Mouse (Mus musculus) liver, embryonic 16.5 days (tissue): ENCODE results near the gene Olfr126. TPM values are rescaled to one million over a fixed set of nuclear protein-coding genes. Genes with fewer than 3 reads are reported as not detected.

Experiments
- ATAC-seq: fragments of 200-750 bp; cut with Nextera tagmentation; 2 replicates; pipeline ENCODE4 v1.8.0; 2017; ENCODE audit warnings: low read depth, mild to moderate bottlenecking, moderate number of reproducible peaks, moderate library complexity
- H3K27ac ChIP-seq: fragments of 300-500 bp; sonication (generic); 2 replicates; pipeline ENCODE4 v1.5.1; 2014; ENCODE audit warnings: mild to moderate bottlenecking, low read length
- H3K27me3 ChIP-seq: fragments of 300-500 bp; sonication (generic); 2 replicates; pipeline ENCODE4 v1.6.1; 2014; ENCODE audit warnings: low read depth, low read length, mixed read lengths; ENCODE audit not compliant: control insufficient read depth, insufficient read depth
- H3K36me3 ChIP-seq: fragments of 300-500 bp; sonication (generic); 2 replicates; pipeline ENCODE4 v1.6.1; 2014; ENCODE audit warnings: mild to moderate bottlenecking; ENCODE audit not compliant: control insufficient read depth, insufficient read depth
- H3K4me1 ChIP-seq: fragments of 300-500 bp; sonication (generic); 2 replicates; pipeline ENCODE4 v1.6.1; 2014; ENCODE audit warnings: low read depth, low read length, mixed read lengths; ENCODE audit not compliant: control insufficient read depth
- H3K4me2 ChIP-seq: fragments of 300-500 bp; sonication (generic); 2 replicates; pipeline ENCODE4 v1.6.1; 2014; ENCODE audit warnings: low read depth, low read length, mixed read lengths
- H3K4me3 ChIP-seq: fragments of 300-500 bp; sonication (generic); 2 replicates; pipeline ENCODE4 v1.5.1; 2014; ENCODE audit warnings: low read depth, mild to moderate bottlenecking, low read length
- H3K9ac ChIP-seq: fragments of 300-500 bp; sonication (generic); 2 replicates; pipeline ENCODE4 v1.6.1; 2014; ENCODE audit warnings: low read depth, low read length
- H3K9me3 ChIP-seq: fragments of 300-500 bp; sonication (generic); replicated peaks from 2 replicates; pipeline ENCODE4 v1.6.1; 2016; ENCODE audit warnings: low read length; ENCODE audit not compliant: control insufficient read depth
- WGBS: fragments of 180-500 bp; shearing (Covaris S2); extraction: QIAGEN DNeasy Blood & Tissue Kit; methylation state at CpG from one replicate; pipeline ENCODE4 v1.1.7; 2014; ENCODE audit not compliant: insufficient replicate concordance; 5-methylcytosine and 5-hydroxymethylcytosine counted together
- polyA plus RNA-seq: library from polyadenylated mRNA; unstranded; fragments of >200 nt; fragmentation: Nextera tagmentation; extraction: Ambion mirVana; gene quantifications from 2 replicates; pipeline ENCODE4 v1.2.1, GENCODE M21; 2015

Gene Olfr126
- polyA plus RNA-seq: not detected in 2 replicates

- Histone ChIP-seq H3K36me3 (no peaks in the 10 kb centered on the region), H3K4me1 (no peaks in the 10 kb centered on the region), H3K9ac (no peak within 1 kb of the TSS), H3K27ac (no peak within 1 kb of the TSS), H3K4me3 (no peak within 1 kb of the TSS), H3K4me2 (no peak within 1 kb of the TSS), H3K27me3 (no peaks in the 10 kb centered on the region), H3K9me3 (no peaks in the 10 kb centered on the region)
- no peak for ATAC-seq
Observed at GRCm38 (mm10) chr17:37847183-37847582, at the start of gene Olfr126. Gene Olfr126, plus strand, starts transcription at chr17:37847483.

- Histone ChIP-seq H3K4me1 (no peaks in the 10 kb centered on the region), H3K4me2 (no peak within 1 kb of the TSS), H3K9ac (no peak within 1 kb of the TSS), H3K4me3 (no peak within 1 kb of the TSS), H3K27me3 (no peaks in the 10 kb centered on the region), H3K9me3 (no peaks in the 10 kb centered on the region), H3K36me3 (no peaks in the 10 kb centered on the region), H3K27ac (no peak within 1 kb of the TSS)
- no peak for ATAC-seq
- WGBS: 54% methylated on average over 3 of the region's 3 CpGs
Observed at GRCm38 (mm10) chr17:37799588-37799987, 47.7 kb upstream of the Olfr126 start, which contains the start of gene Olfr124. Gene Olfr124, plus strand, starts transcription at chr17:37799888.

GRCm38 (mm10) chr17:37832649-37833048, 14.6 kb upstream of the Olfr126 start, which contains the start of gene Olfr125:
Gene Olfr125, plus strand, starts transcription at chr17:37832949.
- Histone ChIP-seq H3K4me3 (no peak within 1 kb of the TSS), H3K27me3 (no peaks in the 10 kb centered on the region), H3K27ac (no peak within 1 kb of the TSS), H3K4me2 (no peak within 1 kb of the TSS), H3K36me3 (no peaks in the 10 kb centered on the region), H3K9ac (no peak within 1 kb of the TSS), H3K4me1 (no peaks in the 10 kb centered on the region), H3K9me3 (no peaks in the 10 kb centered on the region)
- no peak for ATAC-seq

- Histone ChIP-seq H3K9me3 (no peaks in the 10 kb centered on the region; the same call in 1 of the 2 replicates), H3K4me2 (no peak overlapping the region), H3K27me3 (no peaks in the 10 kb centered on the region), H3K9ac (no peak overlapping the region), H3K27ac (no peak overlapping the region), H3K36me3 (no peaks in the 10 kb centered on the region), H3K4me1 (no peaks in the 10 kb centered on the region), H3K4me3 (no peak overlapping the region)
- no peak for ATAC-seq
- WGBS: 52% methylated on average over 2 of the region's 2 CpGs
Observed at GRCm38 (mm10) chr17:37863901-37864300, 16.6 kb downstream of the Olfr126 start.

GRCm38 (mm10) chr17:37869676-37870205, 22.5 kb downstream of the Olfr126 start:
- no peak overlapping the region for H3K27ac ChIP-seq
- no peak overlapping the region for H3K4me2 ChIP-seq
- no peak overlapping the region for H3K9ac ChIP-seq
- ATAC-seq: no peak
- no peaks in the 10 kb centered on the region for H3K27me3 ChIP-seq
- no peaks in the 10 kb centered on the region for H3K9me3 ChIP-seq
- H3K36me3 ChIP-seq: no peaks in the 10 kb centered on the region
- no peak overlapping the region for H3K4me3 ChIP-seq
- WGBS: 21% methylated on average over 8 of the region's 8 CpGs
- H3K4me1 ChIP-seq: no peaks in the 10 kb centered on the region

GRCm38 (mm10) chr17:37873830-37874229, 26.5 kb downstream of the Olfr126 start:
- no peaks in the 10 kb centered on the region for H3K9me3 ChIP-seq
- no peak overlapping the region for H3K27ac ChIP-seq
- H3K27me3 ChIP-seq: no peaks in the 10 kb centered on the region
- no peaks in the 10 kb centered on the region for H3K36me3 ChIP-seq
- no peak overlapping the region for H3K9ac ChIP-seq
- no peak overlapping the region for H3K4me2 ChIP-seq
- H3K4me1 ChIP-seq: no peaks in the 10 kb centered on the region
- no peak for ATAC-seq
- H3K4me3 ChIP-seq: no peak overlapping the region
- WGBS: 38% methylated on average over 3 of the region's 3 CpGs

- WGBS: 35% methylated on average over 1 of the region's 1 CpGs
- no peaks in the 10 kb centered on the region for H3K36me3 ChIP-seq
Observed at GRCm38 (mm10) chr17:37900137-37900536, 52.9 kb downstream of the Olfr126 start, which contains the start of gene Olfr127. Gene Olfr127, plus strand, starts transcription at chr17:37900437.

More at GRCm38 (mm10) chr17:37900137-37900536, 52.9 kb downstream of the Olfr126 start, which contains the start of gene Olfr127:
- no peak for ATAC-seq
- no peak within 1 kb of the TSS for H3K4me3 ChIP-seq
- H3K9me3 ChIP-seq: no peaks in the 10 kb centered on the region
- H3K9ac ChIP-seq: no peak within 1 kb of the TSS
- no peak within 1 kb of the TSS for H3K27ac ChIP-seq
- H3K4me2 ChIP-seq: no peak within 1 kb of the TSS
- no peaks in the 10 kb centered on the region for H3K27me3 ChIP-seq
- H3K4me1 ChIP-seq: no peaks in the 10 kb centered on the region

Other genes starting within 250 kb of the Olfr126 start
- gene Olfr115, start 220.4 kb upstream of the Olfr126 start, polyA plus RNA-seq: not detected in 2 replicates
- gene Olfr116, start 220.3 kb upstream of the Olfr126 start, polyA plus RNA-seq: not detected in 2 replicates
- gene Olfr117, start 183.7 kb upstream of the Olfr126 start, polyA plus RNA-seq: not detected in 2 replicates
- not detected in 2 replicates for gene Olfr118, start 180.5 kb upstream of the Olfr126 start, polyA plus RNA-seq
- gene Olfr119, start 150.9 kb upstream of the Olfr126 start, polyA plus RNA-seq: not detected in 2 replicates
- gene Olfr120, start 125.7 kb upstream of the Olfr126 start, polyA plus RNA-seq: not detected in 2 replicates
- not detected in 2 replicates for gene Olfr121, start 98.6 kb upstream of the Olfr126 start, polyA plus RNA-seq
- not detected in 2 replicates for gene Olfr122, start 78.9 kb upstream of the Olfr126 start, polyA plus RNA-seq
- gene Olfr123, start 54.0 kb upstream of the Olfr126 start, polyA plus RNA-seq: not detected in 2 replicates
- gene Olfr124, start 47.6 kb upstream of the Olfr126 start, polyA plus RNA-seq: not detected in 2 replicates
- not detected in 2 replicates for gene Olfr125, start 14.5 kb upstream of the Olfr126 start, polyA plus RNA-seq
- not detected in 2 replicates for gene Olfr127, start 53.0 kb downstream of the Olfr126 start, polyA plus RNA-seq
- gene Olfr128, start 73.1 kb downstream of the Olfr126 start, polyA plus RNA-seq: not detected in 2 replicates
- gene Olfr761, start 105.6 kb downstream of the Olfr126 start, polyA plus RNA-seq: not detected in 2 replicates
- gene Olfr129, start 212.6 kb downstream of the Olfr126 start, polyA plus RNA-seq: not detected in 2 replicates
- not detected in 2 replicates for gene Olfr130, start 216.4 kb downstream of the Olfr126 start, polyA plus RNA-seq
- not detected in 2 replicates for gene Olfr131, start 241.2 kb downstream of the Olfr126 start, polyA plus RNA-seq